Mouse (Mus musculus) stomach, embryonic 15.5 days (tissue): ENCODE data around the gene Plch2. TPM values are rescaled to one million over a fixed set of nuclear protein-coding genes. Genes with fewer than 3 reads are reported as not detected.

Source experiments
- ATAC-seq: fragments of 200-750 bp; cut with Nextera tagmentation; 2 replicates; pipeline ENCODE4 v1.8.0; 2017; ENCODE audit warnings: low read depth, moderate number of reproducible peaks, moderate TSS enrichment; ENCODE audit not compliant: insufficient read depth, low FRiP score
- H3K27ac ChIP-seq: fragments of 300-500 bp; sonication (generic); 2 replicates; pipeline ENCODE4 v1.5.1; 2015; ENCODE audit warnings: mild to moderate bottlenecking, inconsistent platforms
- H3K27me3 ChIP-seq: fragments of 300-500 bp; sonication (generic); replicated peaks from 2 replicates; pipeline ENCODE4 v1.6.1; 2015; ENCODE audit warnings: inconsistent platforms
- H3K36me3 ChIP-seq: fragments of 300-500 bp; sonication (generic); 2 replicates; pipeline ENCODE4 v1.6.1; 2015; ENCODE audit warnings: inconsistent platforms
- H3K4me1 ChIP-seq: fragments of 300-500 bp; sonication (generic); 2 replicates; pipeline ENCODE4 v1.6.1; 2015; ENCODE audit warnings: inconsistent platforms
- H3K4me2 ChIP-seq: fragments of 300-500 bp; sonication (generic); 2 replicates; pipeline ENCODE4 v1.6.1; 2015; ENCODE audit warnings: mild to moderate bottlenecking, inconsistent platforms
- H3K4me3 ChIP-seq: fragments of 300-500 bp; sonication (generic); replicated peaks from 2 replicates; pipeline ENCODE4 v1.5.1; 2015; ENCODE audit warnings: inconsistent platforms
- H3K9ac ChIP-seq: fragments of 300-500 bp; sonication (generic); 2 replicates; pipeline ENCODE4 v1.6.1; 2015; ENCODE audit warnings: inconsistent platforms
- H3K9me3 ChIP-seq: fragments of 300-500 bp; sonication (generic); 2 replicates; pipeline ENCODE4 v1.6.1; 2016; ENCODE audit warnings: inconsistent platforms
- WGBS: fragments of 180-500 bp; shearing (Covaris S2); methylation state at CpG from one replicate; pipeline ENCODE4 v1.1.7; 2015; 5-methylcytosine and 5-hydroxymethylcytosine counted together
- polyA plus RNA-seq: library from polyadenylated mRNA; unstranded; fragments of >200 nt; fragmentation: Nextera tagmentation; extraction: Ambion mirVana; gene quantifications from 2 replicates; pipeline ENCODE4 v1.2.1, GENCODE M21; 2015

Gene Plch2
- polyA plus RNA-seq = 24.1 and 24.7 TPM in 2 replicates

GRCm38 (mm10) chr4:155056724-155057123 is at the start of gene Plch2:
Plch2 (minus strand) TSS chr4:155056784.
- ATAC-seq = no peak
- Histone ChIP-seq H3K9ac (no peak within 1 kb of the TSS), H3K4me1 (peaks cover 18% of the 10 kb centered on the region), H3K4me3 (0 out of 2 replicates have a peak within 1 kb of the TSS, but pooled peaks have one; percentile 2), H3K4me2 (peak within 1 kb of the TSS; percentile 23), H3K36me3 (no peaks in the 10 kb centered on the region), H3K9me3 (no peaks in the 10 kb centered on the region), H3K27me3 (no peaks in the 10 kb centered on the region), H3K27ac (peak within 1 kb of the TSS; percentile 73)
- 60% methylated on average over 10 of the region's 10 CpGs for WGBS

GRCm38 (mm10) chr4:155098572-155098971 is 42.0 kb upstream of the Plch2 start:
- ATAC-seq = no peak
- Histone ChIP-seq H3K9me3 (no peaks in the 10 kb centered on the region), H3K27ac (no peak overlapping the region), H3K27me3 (no peaks in the 10 kb centered on the region), H3K9ac (no peak overlapping the region), H3K4me3 (no peak overlapping the region), H3K4me2 (no peak overlapping the region), H3K36me3 (no peaks in the 10 kb centered on the region), H3K4me1 (0 out of 2 replicates have a peak, but pooled peaks cover 5% of the 10 kb centered on the region)
- 80% methylated on average over 4 of the region's 4 CpGs for WGBS

DNA sequence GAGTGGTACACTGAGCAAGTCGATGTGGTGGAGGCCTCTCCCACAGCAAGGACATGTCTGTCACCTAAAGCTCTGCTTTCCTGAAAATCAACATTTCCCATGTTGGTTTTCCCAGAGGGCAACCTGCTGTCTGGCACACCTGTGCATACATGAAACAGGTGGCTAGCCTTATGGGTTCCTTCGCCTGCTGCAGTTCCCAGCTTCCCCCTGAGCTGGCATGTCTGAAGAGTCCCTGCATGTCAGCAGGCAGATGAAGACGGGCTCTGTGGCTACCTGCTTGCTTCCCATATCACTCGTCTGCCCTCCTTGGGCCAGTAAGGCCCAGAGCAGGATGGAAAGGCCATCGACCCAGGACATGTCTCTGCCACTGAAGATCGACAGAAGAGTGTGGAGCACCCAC is 40.9 kb upstream of the Plch2 start:
- no peaks in the 10 kb centered on the region for H3K27me3 ChIP-seq
- no peak overlapping the region for H3K9ac ChIP-seq
- 0 out of 2 replicates have a peak, but pooled peaks cover 5% of the 10 kb centered on the region for H3K4me1 ChIP-seq
- no peak overlapping the region for H3K4me2 ChIP-seq
- no peak overlapping the region for H3K4me3 ChIP-seq
- no peak overlapping the region for H3K27ac ChIP-seq
- no peaks in the 10 kb centered on the region for H3K9me3 ChIP-seq
- 81% methylated on average over 6 of the region's 6 CpGs for WGBS
- H3K36me3 ChIP-seq = no peaks in the 10 kb centered on the region
- ATAC-seq = no peak

GRCm38 (mm10) chr4:155095967-155096366 is 39.4 kb upstream of the Plch2 start:
- no peak overlapping the region for H3K4me2 ChIP-seq
- ATAC-seq = no peak
- no peak overlapping the region for H3K9ac ChIP-seq
- H3K4me1 ChIP-seq = 0 out of 2 replicates have a peak, but pooled peaks cover 5% of the 10 kb centered on the region
- WGBS = 81% methylated on average over 8 of the region's 8 CpGs
- no peaks in the 10 kb centered on the region for H3K27me3 ChIP-seq
- no peak overlapping the region for H3K27ac ChIP-seq
- H3K36me3 ChIP-seq = 0 out of 2 replicates have a peak, but pooled peaks cover 2% of the 10 kb centered on the region
- H3K4me3 ChIP-seq = no peak overlapping the region
- H3K9me3 ChIP-seq = no peaks in the 10 kb centered on the region

- H3K4me1 ChIP-seq = 0 out of 2 replicates have a peak, but pooled peaks cover 5% of the 10 kb centered on the region
- H3K27ac ChIP-seq = no peak overlapping the region
- WGBS = 44% methylated on average over 8 of the region's 8 CpGs
Observed at GRCm38 (mm10) chr4:155095238-155095900, 38.8 kb upstream of the Plch2 start.

DNA sequence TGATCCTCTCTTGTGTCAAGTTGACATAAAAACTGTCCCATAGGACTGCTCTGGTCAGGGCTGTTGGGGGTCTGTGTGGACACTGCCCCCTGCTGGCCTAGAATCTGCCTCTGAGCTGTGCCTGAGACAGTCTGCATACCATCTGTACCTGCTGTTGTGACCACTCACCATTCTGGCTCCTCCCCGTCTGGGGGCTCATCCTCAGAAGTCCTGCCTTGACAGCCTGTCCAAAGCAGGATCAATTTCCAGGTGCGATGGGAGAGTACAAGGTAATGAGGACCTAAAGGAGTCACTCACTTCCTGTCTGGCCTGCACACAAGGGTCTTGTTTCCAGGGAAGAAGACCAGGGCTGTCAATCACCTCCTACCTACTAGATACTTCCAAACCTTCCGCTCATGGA is 38.0 kb upstream of the Plch2 start:
- 58% methylated on average over 3 of the region's 3 CpGs for WGBS
- no peak overlapping the region for H3K27ac ChIP-seq
- ATAC-seq = peak; percentile 27; the same call in 1 of the 2 replicates
- no peaks in the 10 kb centered on the region for H3K27me3 ChIP-seq
- H3K9ac ChIP-seq = no peak overlapping the region
- H3K36me3 ChIP-seq = 0 out of 2 replicates have a peak, but pooled peaks cover 3% of the 10 kb centered on the region
- no peaks in the 10 kb centered on the region for H3K9me3 ChIP-seq
- H3K4me1 ChIP-seq = 0 out of 2 replicates have a peak, but pooled peaks cover 5% of the 10 kb centered on the region
- no peak overlapping the region for H3K4me3 ChIP-seq
- H3K4me2 ChIP-seq = no peak overlapping the region

More at GRCm38 (mm10) chr4:155095238-155095900, 38.8 kb upstream of the Plch2 start:
- Histone ChIP-seq H3K36me3 (0 out of 2 replicates have a peak, but pooled peaks cover 3% of the 10 kb centered on the region), H3K4me3 (no peak overlapping the region), H3K27me3 (no peaks in the 10 kb centered on the region), H3K4me2 (no peak overlapping the region), H3K9ac (no peak overlapping the region), H3K9me3 (no peaks in the 10 kb centered on the region)
- ATAC-seq = peak; percentile 77

GRCm38 (mm10) chr4:155093431-155094149 is 37.0 kb upstream of the Plch2 start:
- 76% methylated on average over 7 of the region's 7 CpGs for WGBS
- Histone ChIP-seq H3K4me2 (no peak overlapping the region), H3K36me3 (0 out of 2 replicates have a peak, but pooled peaks cover 3% of the 10 kb centered on the region), H3K9me3 (no peaks in the 10 kb centered on the region), H3K9ac (no peak overlapping the region), H3K27me3 (no peaks in the 10 kb centered on the region), H3K27ac (no peak overlapping the region), H3K4me1 (0 out of 2 replicates have a peak, but pooled peaks cover 5% of the 10 kb centered on the region), H3K4me3 (no peak overlapping the region)
- no peak for ATAC-seq

DNA sequence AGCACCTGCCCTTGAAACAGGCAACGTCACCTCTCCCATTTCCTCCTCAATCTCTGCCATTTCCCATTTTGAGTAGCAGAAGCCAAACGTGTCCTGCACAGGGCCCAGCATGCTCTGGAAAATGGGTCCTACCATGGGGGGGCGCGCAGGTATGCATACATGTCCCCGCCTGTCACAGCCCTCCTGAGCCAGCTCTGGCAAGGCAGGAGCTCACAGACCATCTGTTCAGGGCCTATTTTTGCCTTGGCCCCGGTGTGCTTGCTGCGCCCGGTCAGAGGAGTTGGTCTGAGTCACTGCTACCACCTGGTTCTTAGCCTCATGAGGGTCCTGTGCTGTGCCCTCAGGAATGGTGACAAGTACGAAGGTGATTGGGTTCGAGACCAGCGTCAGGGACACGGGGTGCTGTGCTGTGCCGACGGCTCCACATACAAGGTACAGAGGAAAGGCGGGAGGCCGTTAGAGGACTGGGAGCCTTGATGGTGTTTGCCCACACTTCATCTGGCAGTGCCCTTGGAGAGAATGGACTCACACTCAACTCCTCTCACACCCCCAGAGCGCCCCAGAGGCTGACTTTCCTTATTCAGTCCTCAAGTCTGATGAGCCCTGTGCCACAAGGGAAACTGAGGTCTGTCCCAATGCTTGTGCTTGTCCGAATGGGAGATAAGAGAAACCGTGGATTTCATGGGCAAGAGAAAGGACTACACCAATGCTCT is 36.3 kb upstream of the Plch2 start:
- WGBS = 92% methylated on average over 19 of the region's 19 CpGs
- Histone ChIP-seq H3K4me2 (no peak overlapping the region), H3K4me3 (no peak overlapping the region), H3K36me3 (0 out of 2 replicates have a peak, but pooled peaks cover 3% of the 10 kb centered on the region), H3K27ac (no peak overlapping the region), H3K9me3 (no peaks in the 10 kb centered on the region), H3K4me1 (0 out of 2 replicates have a peak, but pooled peaks cover 5% of the 10 kb centered on the region), H3K9ac (no peak overlapping the region), H3K27me3 (no peaks in the 10 kb centered on the region)
- ATAC-seq = no peak

DNA sequence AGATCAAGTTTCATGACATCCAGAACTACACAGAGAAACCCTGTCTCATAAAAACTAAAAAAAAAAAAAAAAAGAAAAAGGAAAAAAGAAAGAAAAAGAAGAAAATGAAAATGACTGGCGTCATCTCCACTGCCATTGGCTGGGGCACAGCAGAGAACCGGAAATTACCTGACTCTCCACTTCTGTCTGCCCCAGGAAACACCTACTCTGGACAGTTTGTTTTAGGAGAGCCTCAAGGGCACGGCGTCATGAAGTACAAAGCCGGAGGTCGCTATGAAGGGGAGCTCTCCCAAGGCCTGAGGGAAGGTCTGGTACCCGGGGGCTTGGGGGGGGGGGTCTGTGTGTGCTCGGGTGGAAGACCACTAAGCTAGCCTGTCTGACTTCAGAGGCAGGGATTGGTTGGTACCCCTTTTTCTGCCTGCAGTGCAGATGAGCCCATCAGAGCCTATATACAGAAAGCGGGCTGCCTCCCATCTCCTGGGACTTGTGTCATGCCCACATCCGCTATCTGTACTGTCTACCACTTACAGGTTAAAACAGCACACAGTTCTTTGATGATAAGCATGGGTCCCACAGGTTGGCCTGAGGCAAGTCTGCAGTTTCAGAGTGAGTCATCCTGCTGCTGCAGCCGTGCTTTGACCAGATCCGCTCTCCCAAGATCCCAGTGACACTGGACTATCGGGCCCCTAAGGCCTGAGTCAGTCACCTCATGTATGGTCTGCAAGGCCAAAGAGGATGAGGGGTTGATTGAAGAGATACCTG is 34.3 kb upstream of the Plch2 start:
- no peaks in the 10 kb centered on the region for H3K9me3 ChIP-seq
- H3K36me3 ChIP-seq = 0 out of 2 replicates have a peak, but pooled peaks cover 3% of the 10 kb centered on the region
- H3K9ac ChIP-seq = no peak overlapping the region
- WGBS = 86% methylated on average over 13 of the region's 13 CpGs
- H3K4me2 ChIP-seq = no peak overlapping the region
- ATAC-seq = no peak
- peaks cover 11% of the 10 kb centered on the region for H3K4me1 ChIP-seq
- H3K27ac ChIP-seq = no peak overlapping the region
- H3K4me3 ChIP-seq = no peak overlapping the region
- H3K27me3 ChIP-seq = no peaks in the 10 kb centered on the region

DNA sequence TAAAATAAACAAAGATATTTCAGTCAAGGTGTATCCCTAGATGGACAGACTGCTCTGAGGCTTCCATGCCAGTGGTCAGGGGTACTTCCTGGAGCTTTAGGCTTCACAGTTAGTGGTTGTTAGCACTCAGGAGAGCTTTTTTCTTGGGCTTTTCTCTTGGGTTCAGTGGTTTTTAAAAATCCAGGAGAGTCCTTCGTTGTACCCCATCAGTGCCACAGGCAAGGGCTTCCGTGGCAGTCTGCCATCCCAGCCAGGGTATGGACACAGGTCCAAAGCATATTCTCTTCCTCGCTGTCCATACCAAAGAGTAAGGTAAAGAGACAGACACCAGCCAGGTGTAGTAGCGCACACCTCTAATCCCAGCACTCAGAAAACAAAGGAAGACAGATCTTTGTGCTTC is 33.6 kb upstream of the Plch2 start:
- no peak overlapping the region for H3K4me3 ChIP-seq
- H3K9me3 ChIP-seq = no peaks in the 10 kb centered on the region
- ATAC-seq = no peak
- WGBS = 95% methylated on average over 4 of the region's 4 CpGs
- no peaks in the 10 kb centered on the region for H3K27me3 ChIP-seq
- H3K9ac ChIP-seq = no peak overlapping the region
- peaks cover 12% of the 10 kb centered on the region for H3K4me1 ChIP-seq
- no peak overlapping the region for H3K27ac ChIP-seq
- H3K36me3 ChIP-seq = 0 out of 2 replicates have a peak, but pooled peaks cover 3% of the 10 kb centered on the region
- H3K4me2 ChIP-seq = no peak overlapping the region

DNA sequence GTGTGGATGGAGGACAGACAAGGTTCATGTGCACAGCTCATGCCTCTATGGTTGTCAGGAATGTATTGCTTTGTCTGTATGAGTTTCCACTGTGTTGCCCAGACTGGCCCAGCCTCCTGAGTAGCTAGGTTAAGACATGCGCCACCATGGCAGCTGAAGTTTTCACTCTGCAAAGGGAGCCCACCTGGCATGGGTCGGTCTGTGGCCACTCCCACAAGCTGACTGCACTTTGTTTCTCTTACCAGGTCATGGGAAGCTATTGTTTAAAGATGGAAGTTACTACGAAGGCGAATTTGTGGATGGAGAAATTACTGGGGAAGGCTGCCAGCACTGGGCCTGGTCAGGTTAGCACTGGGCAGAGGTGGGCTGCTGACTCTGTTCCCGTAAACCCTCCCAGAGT is 32.7 kb upstream of the Plch2 start:
- peaks cover 21% of the 10 kb centered on the region for H3K4me1 ChIP-seq
- no peak overlapping the region for H3K27ac ChIP-seq
- H3K27me3 ChIP-seq = no peaks in the 10 kb centered on the region
- no peak overlapping the region for H3K4me2 ChIP-seq
- no peak for ATAC-seq
- no peak overlapping the region for H3K4me3 ChIP-seq
- no peaks in the 10 kb centered on the region for H3K9me3 ChIP-seq
- 82% methylated on average over 5 of the region's 5 CpGs for WGBS
- H3K36me3 ChIP-seq = 0 out of 2 replicates have a peak, but pooled peaks cover 3% of the 10 kb centered on the region
- no peak overlapping the region for H3K9ac ChIP-seq
